Mouse (Mus musculus) liver, embryonic 15.5 days (tissue): Measurements from ENCODE around the gene Bcan. TPM values are rescaled to one million over a fixed set of nuclear protein-coding genes. Genes with fewer than 3 reads are reported as not detected.

Source experiments
- ATAC-seq: fragments of 200-750 bp; cut with Nextera tagmentation; 2 replicates; pipeline ENCODE4 v1.8.0; 2017; ENCODE audit warnings: moderate number of reproducible peaks, mild to moderate bottlenecking, moderate library complexity; ENCODE audit not compliant: insufficient read depth
- H3K27ac ChIP-seq: fragments of 300-500 bp; sonication (generic); replicated peaks from 2 replicates; pipeline ENCODE4 v1.5.1; 2015; ENCODE audit warnings: mild to moderate bottlenecking, inconsistent platforms
- H3K27me3 ChIP-seq: fragments of 300-500 bp; sonication (generic); 2 replicates; pipeline ENCODE4 v1.6.1; 2015; ENCODE audit warnings: mild to moderate bottlenecking, inconsistent platforms
- H3K36me3 ChIP-seq: fragments of 300-500 bp; sonication (generic); replicated peaks from 2 replicates; pipeline ENCODE4 v1.6.1; 2015; ENCODE audit warnings: moderate library complexity, mild to moderate bottlenecking, inconsistent platforms
- H3K4me1 ChIP-seq: fragments of 300-500 bp; sonication (generic); replicated peaks from 2 replicates; pipeline ENCODE4 v1.6.1; 2015; ENCODE audit warnings: inconsistent platforms
- H3K4me2 ChIP-seq: fragments of 300-500 bp; sonication (generic); 2 replicates; pipeline ENCODE4 v1.6.1; 2015; ENCODE audit warnings: moderate library complexity, mild to moderate bottlenecking, inconsistent platforms
- H3K4me3 ChIP-seq: fragments of 300-500 bp; sonication (generic); replicated peaks from 2 replicates; pipeline ENCODE4 v1.5.1; 2015; ENCODE audit warnings: mild to moderate bottlenecking, inconsistent platforms
- H3K9ac ChIP-seq: fragments of 300-500 bp; sonication (generic); 2 replicates; pipeline ENCODE4 v1.6.1; 2015; ENCODE audit warnings: moderate library complexity, mild to moderate bottlenecking, inconsistent platforms
- H3K9me3 ChIP-seq: fragments of 300-500 bp; sonication (generic); replicated peaks from 2 replicates; pipeline ENCODE4 v1.6.1; 2016; ENCODE audit warnings: inconsistent platforms
- WGBS: fragments of 180-500 bp; shearing (Covaris S2); methylation state at CpG from one replicate; pipeline ENCODE4 v1.1.7; 2015; ENCODE audit warnings: mixed read lengths; ENCODE audit not compliant: insufficient replicate concordance; 5-methylcytosine and 5-hydroxymethylcytosine counted together
- polyA plus RNA-seq: library from polyadenylated mRNA; unstranded; fragments of >200 nt; fragmentation: Nextera tagmentation; extraction: Ambion mirVana; gene quantifications from 2 replicates; pipeline ENCODE4 v1.2.1, GENCODE M21; 2015

Gene Bcan
- polyA plus RNA-seq, 1 experiment from 2014 or later, result 0.10 TPM

DNA sequence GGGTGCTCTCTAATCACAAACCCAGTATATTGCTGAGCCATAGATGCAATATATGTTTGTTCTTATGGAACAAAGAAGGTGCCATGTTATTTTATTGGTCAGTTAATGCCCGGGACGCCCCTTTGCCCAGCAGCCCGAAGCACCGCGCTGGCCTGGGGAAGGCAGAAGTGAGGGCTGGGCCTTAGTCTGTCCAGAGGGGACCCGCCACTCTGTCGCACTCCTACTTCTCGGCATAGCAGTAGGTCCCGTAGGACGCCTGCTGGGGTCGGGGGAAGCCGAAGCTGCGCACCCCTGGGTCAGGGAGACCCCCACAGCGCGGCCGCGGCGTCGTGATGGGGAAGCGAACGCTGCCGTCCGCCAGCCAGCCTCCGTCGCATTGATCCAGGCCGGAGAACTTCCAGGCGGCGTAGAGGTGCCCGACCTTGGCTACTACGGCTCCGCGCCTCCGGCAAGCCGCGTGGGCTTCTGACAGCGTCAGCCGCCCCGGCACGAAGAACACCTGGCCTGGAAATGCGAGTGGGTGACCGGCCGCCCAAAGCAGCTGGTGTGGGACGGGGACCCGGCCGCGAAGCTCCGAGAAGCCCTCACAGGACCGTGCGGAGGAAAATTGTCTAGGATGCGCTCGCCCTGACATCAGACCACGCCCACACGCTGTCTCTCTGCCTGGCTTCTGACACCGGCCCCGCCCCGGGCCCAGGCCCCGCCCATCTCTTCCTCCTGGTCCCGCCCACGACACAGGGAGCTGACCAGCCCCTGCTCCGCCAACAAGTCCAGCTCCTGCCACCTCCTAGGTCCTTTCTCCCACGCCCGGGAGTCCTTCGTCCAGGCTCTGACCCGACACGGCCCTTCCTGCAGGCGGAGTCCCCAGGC, 22.5 kb upstream of the Bcan start:
- peaks cover 17% of the 10 kb centered on the region for H3K4me1 ChIP-seq
- no peaks in the 10 kb centered on the region for H3K9me3 ChIP-seq
- no peak overlapping the region for H3K9ac ChIP-seq
- H3K36me3 ChIP-seq, result no peaks in the 10 kb centered on the region
- H3K4me2 ChIP-seq, result peak overlapping the region; percentile 80
- peak overlapping the region; percentile 56 for H3K4me3 ChIP-seq
- H3K27ac ChIP-seq, result no peak overlapping the region
- peak; percentile 71 for ATAC-seq
- H3K27me3 ChIP-seq, result peaks cover 89% of the 10 kb centered on the region
- WGBS, result 2% methylated on average over 66 of the region's 66 CpGs

DNA sequence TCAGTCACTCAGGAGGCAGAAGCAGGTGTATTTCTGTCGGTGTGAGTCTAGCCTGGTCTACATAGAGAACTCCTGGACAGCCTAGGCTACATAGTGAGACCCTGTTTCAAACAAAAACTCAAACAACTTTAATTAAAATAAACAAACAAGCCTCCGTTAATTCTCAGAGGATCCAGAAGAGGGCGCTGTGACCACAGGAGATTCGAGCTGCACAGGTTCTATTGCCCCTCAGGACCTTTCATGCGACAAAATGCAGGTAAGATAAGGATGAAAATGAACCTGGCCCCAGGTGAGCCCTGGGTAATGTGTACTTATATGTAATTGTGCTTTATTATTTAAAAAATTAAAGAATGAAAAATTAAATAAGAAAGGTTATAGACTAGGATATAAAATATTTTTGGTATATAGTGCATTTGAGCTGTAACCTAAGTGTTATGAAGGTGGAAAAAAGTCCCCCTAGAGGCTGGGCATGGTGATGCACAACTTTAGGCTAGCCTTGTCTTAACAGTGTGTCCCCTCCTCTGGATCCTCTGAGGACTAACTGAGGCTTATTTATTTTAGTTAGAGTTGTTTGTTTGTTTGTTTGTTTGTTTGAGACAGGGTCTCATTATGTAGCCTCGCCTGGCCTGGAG, 10.7 kb upstream of the Bcan start:
- Histone ChIP-seq H3K9ac (no peak overlapping the region), H3K4me2 (no peak overlapping the region), H3K4me3 (no peak overlapping the region), H3K36me3 (no peaks in the 10 kb centered on the region), H3K9me3 (no peaks in the 10 kb centered on the region), H3K27me3 (peaks cover 23% of the 10 kb centered on the region), H3K27ac (no peak overlapping the region), H3K4me1 (no peaks in the 10 kb centered on the region)
- no peak for ATAC-seq
- 3% methylated on average over 6 of the region's 6 CpGs for WGBS

DNA sequence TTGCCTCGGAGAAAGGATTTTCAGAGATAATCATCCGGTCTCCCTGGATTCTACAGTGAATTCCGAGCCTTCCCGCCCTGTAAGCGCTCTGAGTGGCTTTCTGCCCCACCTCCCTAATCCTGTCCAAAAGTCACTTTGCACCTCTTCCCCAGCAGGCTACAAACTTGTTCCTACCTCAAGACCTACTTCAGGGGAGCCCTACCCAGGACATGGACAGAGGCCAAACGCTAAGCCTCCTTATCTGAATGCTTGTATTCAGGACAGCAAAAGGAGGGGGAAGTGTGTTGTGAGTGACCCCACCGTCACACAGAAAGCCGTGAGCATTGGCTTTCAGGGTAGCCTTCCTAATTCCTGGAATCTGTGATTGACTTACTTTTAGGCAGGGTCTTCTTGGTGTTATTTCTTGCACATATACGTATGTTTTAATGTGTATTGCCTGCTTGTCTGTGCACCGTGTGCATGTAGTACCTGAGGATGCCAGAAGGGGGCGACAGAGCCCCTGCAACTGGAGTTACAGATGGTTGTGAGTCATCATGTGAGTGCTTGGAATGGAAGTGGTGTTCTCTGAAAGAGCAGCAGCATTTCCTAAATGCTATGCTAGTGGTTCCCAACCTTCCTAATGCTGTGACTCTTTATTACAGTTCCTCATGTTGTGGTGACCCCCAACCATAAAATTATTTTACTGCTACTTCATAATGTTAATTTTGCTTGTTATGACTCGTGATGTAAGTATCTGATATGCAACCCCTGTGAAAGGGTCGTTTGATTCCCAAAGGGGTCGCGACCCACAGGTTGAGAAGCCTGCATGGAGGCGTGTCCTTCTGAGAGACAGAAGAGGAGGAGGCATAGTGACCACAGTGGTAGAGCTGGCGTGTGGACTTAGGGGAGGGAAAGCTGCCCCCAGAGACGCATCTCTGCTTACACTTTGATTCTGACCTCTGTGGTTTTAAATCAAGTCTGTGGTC, 6.1 kb upstream of the Bcan start:
- Histone ChIP-seq H3K9ac (no peak overlapping the region), H3K36me3 (no peaks in the 10 kb centered on the region), H3K27me3 (peaks cover 55% of the 10 kb centered on the region), H3K4me3 (no peak overlapping the region), H3K4me2 (no peak overlapping the region), H3K27ac (no peak overlapping the region), H3K4me1 (no peaks in the 10 kb centered on the region), H3K9me3 (no peaks in the 10 kb centered on the region)
- no peak for ATAC-seq
- 62% methylated on average over 18 of the region's 18 CpGs for WGBS

DNA sequence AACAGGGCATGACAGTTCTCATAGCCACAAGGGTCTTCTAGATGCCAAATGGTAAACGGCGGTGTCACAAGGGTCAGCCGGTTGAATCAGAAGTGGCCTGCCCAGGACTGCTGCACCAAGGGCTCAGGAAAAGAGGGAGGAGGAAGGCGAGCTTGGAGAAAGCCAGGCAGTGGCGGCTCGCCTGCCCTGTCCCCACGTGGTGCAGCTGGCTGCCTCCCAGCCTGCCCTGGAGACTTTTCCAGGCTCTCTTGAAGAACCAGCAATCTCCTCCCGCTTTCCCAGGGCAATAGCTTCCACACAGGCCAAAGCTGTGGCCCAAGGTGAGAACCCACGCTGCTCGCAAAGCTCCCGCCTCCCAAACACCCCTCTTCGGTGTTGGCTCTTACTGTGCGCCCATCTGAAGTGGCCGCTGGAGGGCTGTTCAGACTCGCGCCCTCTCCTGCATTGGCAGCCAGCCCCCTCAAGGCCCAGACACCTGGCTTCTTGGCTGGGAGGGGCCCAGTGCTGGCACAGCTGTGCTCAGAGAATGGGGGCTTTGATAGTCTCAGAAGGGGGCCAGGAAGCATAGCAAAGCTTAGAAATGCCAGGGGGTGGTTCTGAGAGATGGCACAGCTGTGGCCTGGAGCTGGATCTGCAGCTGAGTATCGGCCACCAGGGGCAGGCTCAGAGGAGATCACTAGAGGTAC, 2.4 kb upstream of the Bcan start:
- Histone ChIP-seq H3K4me2 (no peak overlapping the region), H3K36me3 (no peaks in the 10 kb centered on the region), H3K4me3 (no peak overlapping the region), H3K27me3 (peaks cover 79% of the 10 kb centered on the region), H3K9me3 (no peaks in the 10 kb centered on the region), H3K4me1 (no peaks in the 10 kb centered on the region), H3K27ac (no peak overlapping the region), H3K9ac (no peak overlapping the region)
- no peak for ATAC-seq
- whole genome bisulfite sequencing, result 5% methylated on average over 17 of the region's 17 CpGs

DNA sequence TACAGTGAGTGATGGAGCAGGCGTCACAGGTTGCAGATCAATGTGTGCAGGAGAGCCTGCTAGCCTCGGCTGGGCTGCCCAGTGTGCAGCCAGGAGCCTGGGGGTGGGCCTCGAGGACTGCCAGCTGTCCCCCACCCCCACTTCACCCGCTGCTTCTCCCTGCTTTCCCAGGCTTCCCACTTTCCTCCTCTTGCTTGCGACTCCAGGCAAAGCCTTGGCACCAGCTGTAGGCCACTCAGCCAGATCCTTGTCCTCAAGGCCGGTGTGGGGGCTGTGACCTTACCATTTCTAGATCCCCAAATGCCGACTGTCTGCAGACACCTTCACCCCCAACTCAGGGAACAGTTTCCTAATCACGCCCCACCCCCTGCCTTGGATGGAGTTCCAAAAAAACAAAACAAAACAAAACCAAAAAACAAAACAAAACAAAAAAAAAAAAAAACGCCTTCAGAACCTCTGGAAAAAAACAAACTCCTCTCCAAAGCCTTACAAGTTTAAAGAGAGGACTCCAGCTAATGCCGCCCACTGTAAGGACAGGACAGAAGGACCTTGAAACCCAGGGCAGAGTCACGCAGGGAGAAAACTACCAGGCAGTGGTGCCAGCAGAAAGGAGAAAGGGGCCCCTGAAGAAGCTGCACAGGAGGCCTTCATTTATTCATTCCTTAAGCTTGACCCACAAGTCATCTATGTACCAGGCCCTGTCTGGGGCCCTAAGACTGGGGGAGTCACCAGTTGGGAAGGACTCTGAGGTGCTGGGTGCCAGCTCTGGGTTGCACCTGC, 976 bp upstream of the Bcan start:
- H3K9ac ChIP-seq, result no peak overlapping the region
- H3K27ac ChIP-seq, result no peak overlapping the region
- H3K36me3 ChIP-seq, result no peaks in the 10 kb centered on the region
- H3K4me3 ChIP-seq, result no peak overlapping the region
- H3K4me1 ChIP-seq, result no peaks in the 10 kb centered on the region
- 10% methylated on average over 11 of the region's 11 CpGs for WGBS
- no peak overlapping the region for H3K4me2 ChIP-seq
- H3K27me3 ChIP-seq, result peaks cover 89% of the 10 kb centered on the region
- no peaks in the 10 kb centered on the region for H3K9me3 ChIP-seq
- ATAC-seq, result no peak

DNA sequence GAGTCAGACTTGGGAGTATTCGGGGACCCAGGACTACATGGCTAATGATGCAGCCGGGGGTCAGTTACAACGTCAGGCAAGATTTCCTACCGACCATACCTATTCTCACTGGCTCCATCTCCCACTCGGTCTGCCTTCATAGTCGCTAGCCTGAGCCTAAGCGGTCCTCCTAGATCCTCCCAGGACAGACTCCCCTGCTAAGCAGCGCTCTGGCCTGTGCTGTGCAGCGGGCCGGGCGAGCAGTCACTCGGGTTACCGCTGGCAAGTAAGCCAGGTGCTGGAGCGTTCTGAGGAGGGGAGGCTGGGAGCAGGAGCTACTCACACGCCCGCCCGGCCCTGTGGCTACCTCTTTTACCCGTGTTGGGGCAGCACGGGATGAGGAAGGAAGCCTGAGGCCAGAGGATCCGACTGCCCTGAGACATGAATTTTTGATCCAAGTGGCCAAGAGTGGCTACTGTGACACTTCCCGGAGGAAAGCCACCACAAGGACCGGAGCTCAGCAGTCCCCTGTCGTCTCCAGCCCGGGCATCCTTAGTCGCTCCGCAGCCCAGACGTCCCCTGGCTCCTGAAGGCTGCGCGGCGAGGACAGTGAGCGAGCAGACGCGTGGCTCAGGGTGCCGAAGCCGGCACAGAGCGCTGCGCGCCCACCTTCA, 661 bp downstream of the Bcan start:
- Histone ChIP-seq H3K27me3 (peaks cover 99% of the 10 kb centered on the region), H3K4me1 (no peaks in the 10 kb centered on the region), H3K4me2 (no peak overlapping the region), H3K9me3 (no peaks in the 10 kb centered on the region), H3K27ac (no peak overlapping the region), H3K4me3 (no peak overlapping the region), H3K36me3 (no peaks in the 10 kb centered on the region), H3K9ac (no peak overlapping the region)
- no peak for ATAC-seq
- WGBS, result 2% methylated on average over 38 of the region's 38 CpGs

DNA sequence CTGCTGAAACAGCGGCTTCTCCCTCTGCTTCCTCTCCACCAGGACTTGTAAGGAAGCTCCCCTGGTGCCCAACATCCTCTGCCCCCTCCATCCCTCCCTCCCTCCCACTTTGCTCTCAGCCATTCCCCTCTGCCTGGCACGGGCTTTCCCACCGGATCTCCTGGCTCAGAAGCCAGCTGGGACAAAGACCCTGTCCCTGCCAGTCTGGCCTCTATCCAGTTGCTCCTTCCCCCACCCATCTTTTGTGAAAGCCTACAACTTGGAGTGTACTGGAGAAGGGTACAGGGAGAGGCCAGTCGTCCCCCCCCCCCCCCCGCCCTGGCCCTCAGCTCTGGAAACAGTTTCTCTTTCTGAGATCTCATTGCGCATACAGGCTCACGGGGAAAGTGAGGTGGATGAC, 1.3 kb downstream of the Bcan start:
- H3K4me2 ChIP-seq, result no peak overlapping the region
- no peak overlapping the region for H3K4me3 ChIP-seq
- no peaks in the 10 kb centered on the region for H3K4me1 ChIP-seq
- peaks cover 99% of the 10 kb centered on the region for H3K27me3 ChIP-seq
- no peaks in the 10 kb centered on the region for H3K9me3 ChIP-seq
- ATAC-seq, result no peak
- 5% methylated on average over 7 of the region's 7 CpGs for WGBS
- H3K27ac ChIP-seq, result no peak overlapping the region
- H3K36me3 ChIP-seq, result no peaks in the 10 kb centered on the region
- H3K9ac ChIP-seq, result no peak overlapping the region

DNA sequence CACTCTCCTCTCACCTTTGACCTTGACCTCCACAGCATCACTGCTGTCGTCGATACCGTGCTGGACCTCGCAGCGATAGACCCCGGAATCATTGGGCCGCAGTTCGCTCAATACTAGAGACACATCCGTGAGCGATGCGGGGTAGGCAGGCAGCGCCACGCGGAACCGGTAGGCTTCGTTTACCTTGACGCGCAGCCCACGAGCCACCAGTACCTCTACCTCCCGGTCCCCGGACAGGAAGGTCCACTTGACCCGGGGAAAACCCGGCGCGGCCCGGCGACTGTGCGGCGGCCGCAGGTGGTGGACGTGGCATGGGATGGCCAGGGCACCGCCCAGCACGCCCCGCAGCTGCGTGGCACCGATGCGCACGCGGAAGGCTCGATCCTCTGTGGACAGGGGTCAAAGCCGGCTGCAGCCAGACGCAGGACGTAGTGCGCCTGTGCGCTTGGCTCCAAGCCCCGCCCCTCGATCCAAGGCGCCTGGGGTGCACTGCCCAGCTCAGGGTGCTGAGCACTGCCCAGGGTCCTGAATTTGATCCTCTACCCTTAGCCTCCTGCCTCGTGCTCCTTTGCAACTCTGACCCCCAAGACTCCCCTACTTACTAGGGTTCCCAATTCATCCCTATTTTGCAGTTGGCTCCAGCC, 2.9 kb downstream of the Bcan start:
- H3K4me2 ChIP-seq, result peak overlapping the region; percentile 25
- 0 out of 2 replicates have a peak, but pooled peaks cover 5% of the 10 kb centered on the region for H3K4me1 ChIP-seq
- peak overlapping the region; percentile 15; the same call in 1 of the 2 replicates for H3K4me3 ChIP-seq
- no peaks in the 10 kb centered on the region for H3K9me3 ChIP-seq
- H3K9ac ChIP-seq, result no peak overlapping the region
- no peak for ATAC-seq
- H3K36me3 ChIP-seq, result no peaks in the 10 kb centered on the region
- 1% methylated on average over 49 of the region's 49 CpGs for WGBS
- H3K27me3 ChIP-seq, result peaks cover 100% of the 10 kb centered on the region
- no peak overlapping the region for H3K27ac ChIP-seq

DNA sequence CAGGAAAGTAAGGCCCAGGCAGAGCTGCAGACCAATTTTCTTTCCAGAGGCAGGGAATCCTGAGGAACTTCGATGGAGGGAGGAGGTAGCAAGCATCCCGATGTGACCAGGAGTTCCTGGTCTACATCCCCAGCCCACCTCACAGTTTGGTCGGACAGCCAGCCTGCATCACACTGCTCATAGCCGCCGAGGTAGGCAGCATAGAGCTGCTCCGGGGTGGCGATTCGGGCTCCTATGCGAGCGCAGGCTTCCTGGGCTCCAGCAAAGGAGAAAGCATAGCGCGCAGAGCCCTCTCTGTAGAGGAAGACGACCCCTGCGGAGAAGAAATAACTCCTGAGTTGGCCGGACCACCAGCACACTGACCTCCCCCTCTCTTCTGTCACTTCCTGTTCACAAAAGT, 3.6 kb downstream of the Bcan start:
- H3K4me3 ChIP-seq, result no peak overlapping the region
- H3K4me1 ChIP-seq, result 0 out of 2 replicates have a peak, but pooled peaks cover 5% of the 10 kb centered on the region
- H3K27ac ChIP-seq, result no peak overlapping the region
- ATAC-seq, result no peak
- H3K9ac ChIP-seq, result no peak overlapping the region
- H3K36me3 ChIP-seq, result no peaks in the 10 kb centered on the region
- H3K9me3 ChIP-seq, result no peaks in the 10 kb centered on the region
- no peak overlapping the region for H3K4me2 ChIP-seq
- WGBS, result 3% methylated on average over 15 of the region's 15 CpGs
- peaks cover 100% of the 10 kb centered on the region for H3K27me3 ChIP-seq
